Mouse (Mus musculus) kidney, adult 11 months (tissue): ENCODE measurements around the gene Lsp1.

ENCODE experiments used
- DNase-seq: peaks from one replicate; pipeline ENCODE4 v3.0.0; 2022

The Lsp1 gene

DNA sequence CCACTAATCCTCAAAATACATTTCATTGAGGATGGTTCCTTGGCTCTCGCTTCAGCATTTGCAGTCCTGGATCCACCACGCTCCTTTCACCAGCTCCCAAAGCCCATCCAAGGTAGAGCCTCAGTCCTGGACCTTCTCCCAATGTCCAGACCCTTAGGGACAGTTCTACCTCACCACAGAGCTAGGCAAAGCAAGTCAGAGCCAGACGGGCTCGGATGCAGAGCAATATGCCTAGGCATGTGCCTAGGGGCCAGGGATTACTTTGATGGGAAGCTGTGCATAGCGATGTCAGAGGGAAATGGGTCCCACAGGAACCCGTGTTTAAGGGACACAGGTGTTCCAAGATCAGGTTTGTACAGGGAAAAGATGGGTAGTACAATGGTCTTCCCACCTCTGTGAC, 15.3 kb upstream of the Lsp1 start:
- no peak for DNase-seq

GRCm38 (mm10) chr7:142446264-142446663, 14.3 kb upstream of the Lsp1 start:
- DNase-seq: no peak

DNA sequence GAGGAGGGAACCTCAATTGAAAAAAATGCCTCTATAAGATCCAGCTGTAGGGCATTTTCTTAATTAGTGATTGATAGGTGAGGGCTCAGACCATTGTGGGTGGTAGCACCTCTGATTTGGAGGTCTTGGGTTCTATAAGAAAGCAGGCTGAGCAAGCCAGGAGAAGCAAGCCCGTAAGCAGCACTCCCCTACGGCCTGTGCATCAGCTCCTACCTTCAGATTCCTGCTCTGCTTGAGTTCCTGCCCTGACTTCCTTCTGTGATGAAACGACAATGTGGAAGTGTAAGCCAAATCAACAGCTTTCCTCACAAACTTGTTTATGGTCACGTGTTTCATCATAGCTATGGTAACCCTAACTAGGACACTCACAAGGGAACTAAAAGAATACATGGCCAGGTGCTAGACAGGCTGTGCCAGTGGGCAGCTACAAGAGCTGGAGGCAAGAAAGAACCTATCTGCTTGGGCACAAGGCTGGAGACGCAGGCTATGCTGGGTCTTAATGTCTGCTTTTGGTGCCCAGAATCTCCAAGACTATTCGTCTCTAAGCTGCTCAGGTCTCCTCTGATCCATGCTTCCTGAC, 11.5 kb upstream of the Lsp1 start:
- DNase-seq: no peak

DNA sequence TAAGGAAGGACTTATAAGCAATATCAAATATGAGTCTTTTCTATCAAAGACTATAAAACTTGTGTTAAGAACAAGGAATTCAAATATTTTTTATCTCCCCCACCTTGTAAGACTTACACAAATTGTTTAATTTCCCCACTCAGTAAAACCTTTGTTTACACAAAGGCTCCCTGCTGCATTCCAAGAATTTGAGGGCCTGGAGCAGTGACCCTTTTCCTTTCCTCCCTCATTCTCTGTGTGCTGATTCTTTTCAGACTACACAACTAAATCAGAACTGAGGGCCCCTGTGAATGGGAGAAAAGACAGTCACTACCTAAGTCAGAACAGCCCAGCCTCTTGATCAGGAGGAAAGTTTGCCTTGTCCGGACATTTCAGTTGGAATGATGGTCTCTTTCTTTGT, 5.9 kb upstream of the Lsp1 start:
- no peak for DNase-seq

GRCm38 (mm10) chr7:142455251-142455650, 5.4 kb upstream of the Lsp1 start:
- DNase-seq: no peak

GRCm38 (mm10) chr7:142456806-142457205, 3.8 kb upstream of the Lsp1 start:
- no peak for DNase-seq

- DNase-seq: no peak
Measured at GRCm38 (mm10) chr7:142457227-142457811, 3.3 kb upstream of the Lsp1 start.

- no peak for DNase-seq
Measured at GRCm38 (mm10) chr7:142458026-142458425, 2.6 kb upstream of the Lsp1 start.

GRCm38 (mm10) chr7:142458676-142459298, 1.8 kb upstream of the Lsp1 start:
- DNase-seq: no peak

GRCm38 (mm10) chr7:142459299-142459691, 1.3 kb upstream of the Lsp1 start:
- no peak for DNase-seq

- DNase-seq: no peak
Measured at GRCm38 (mm10) chr7:142461446-142461845, 837 bp downstream of the Lsp1 start.

GRCm38 (mm10) chr7:142462190-142462589, 1.6 kb downstream of the Lsp1 start:
- no peak for DNase-seq

- DNase-seq: no peak
Measured at GRCm38 (mm10) chr7:142462594-142463078, 2.0 kb downstream of the Lsp1 start.

GRCm38 (mm10) chr7:142470171-142470691, 9.6 kb downstream of the Lsp1 start:
- DNase-seq: no peak

DNA sequence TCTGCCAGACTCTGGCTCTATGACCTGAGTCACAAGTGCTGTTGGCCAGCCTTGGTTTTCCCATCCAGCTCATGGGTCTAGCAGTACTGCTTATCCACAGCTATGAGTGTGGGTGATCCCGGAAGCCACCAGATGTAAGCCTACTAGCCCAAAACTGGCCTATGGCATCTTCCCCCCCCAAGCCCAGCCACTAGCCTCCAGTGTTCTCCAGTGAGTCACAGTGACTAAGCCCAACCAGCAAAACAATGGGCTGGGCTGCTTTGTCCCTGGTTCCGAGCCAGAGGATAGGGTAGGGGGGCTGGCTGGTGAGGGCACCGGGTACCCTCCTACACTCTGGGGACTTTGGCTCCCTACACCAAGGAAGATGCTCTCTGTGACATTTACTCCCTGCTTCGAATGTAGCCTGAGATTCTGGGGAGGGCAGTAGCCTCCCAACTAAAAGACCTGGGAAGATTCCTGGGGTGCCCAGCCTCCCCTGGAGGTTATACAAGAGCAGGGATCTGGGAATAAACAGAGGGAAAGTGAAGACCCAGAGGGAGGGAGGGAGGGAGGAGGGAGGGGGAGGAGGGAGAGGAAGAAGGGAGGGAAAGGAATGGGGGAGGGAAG, 10.3 kb downstream of the Lsp1 start:
- no peak for DNase-seq

DNA sequence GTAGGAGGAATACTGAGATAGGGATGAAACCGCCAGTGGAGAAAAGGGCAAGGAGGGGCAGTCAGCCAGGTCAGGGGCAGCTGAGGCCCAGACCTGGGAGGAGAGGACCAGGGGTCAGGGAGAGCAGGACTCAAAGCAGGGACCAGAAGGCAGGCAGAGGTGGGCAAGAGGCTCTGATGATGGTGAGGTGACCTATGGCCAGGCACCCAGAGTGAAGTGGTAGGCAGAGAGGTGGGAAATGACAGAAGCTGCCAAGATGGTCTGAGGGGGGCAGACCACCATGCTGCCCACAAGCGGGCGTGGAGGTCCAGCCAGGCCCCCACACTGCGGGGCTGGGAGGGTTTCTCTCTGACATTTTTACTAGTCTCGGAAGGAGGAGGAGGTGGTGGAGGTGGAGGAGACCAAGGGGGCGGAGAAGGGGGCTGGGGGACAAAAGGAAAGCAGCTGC, 10.8 kb downstream of the Lsp1 start:
- DNase-seq: no peak

- DNase-seq: no peak
Measured at GRCm38 (mm10) chr7:142471884-142472570, 11.4 kb downstream of the Lsp1 start.

- no peak for DNase-seq
Measured at GRCm38 (mm10) chr7:142472936-142473335, 12.3 kb downstream of the Lsp1 start.

GRCm38 (mm10) chr7:142473476-142473875, 12.9 kb downstream of the Lsp1 start:
- DNase-seq: no peak

GRCm38 (mm10) chr7:142474799-142475198, 14.2 kb downstream of the Lsp1 start:
- no peak for DNase-seq

GRCm38 (mm10) chr7:142475641-142476040, 15.0 kb downstream of the Lsp1 start:
- DNase-seq: no peak

DNA sequence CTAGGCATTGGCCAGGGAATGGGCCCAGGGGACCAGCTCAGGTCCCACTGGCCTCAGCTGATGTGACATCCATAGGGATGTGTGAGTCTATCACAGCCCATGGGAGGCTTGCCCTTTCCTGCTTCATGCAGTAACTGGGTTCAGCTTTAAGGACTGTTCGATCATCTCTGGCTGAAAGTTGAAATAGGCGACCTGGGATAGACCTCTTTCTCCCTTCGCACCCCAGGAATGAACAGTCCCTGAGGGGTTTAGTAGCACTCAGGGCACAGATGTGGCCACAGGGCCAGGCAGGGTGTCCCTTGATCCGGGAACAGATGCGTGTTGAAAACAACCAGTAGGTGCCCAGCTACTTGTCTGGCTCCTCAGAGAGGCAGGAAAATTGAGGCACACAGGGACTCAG, 15.7 kb downstream of the Lsp1 start:
- no peak for DNase-seq

DNA sequence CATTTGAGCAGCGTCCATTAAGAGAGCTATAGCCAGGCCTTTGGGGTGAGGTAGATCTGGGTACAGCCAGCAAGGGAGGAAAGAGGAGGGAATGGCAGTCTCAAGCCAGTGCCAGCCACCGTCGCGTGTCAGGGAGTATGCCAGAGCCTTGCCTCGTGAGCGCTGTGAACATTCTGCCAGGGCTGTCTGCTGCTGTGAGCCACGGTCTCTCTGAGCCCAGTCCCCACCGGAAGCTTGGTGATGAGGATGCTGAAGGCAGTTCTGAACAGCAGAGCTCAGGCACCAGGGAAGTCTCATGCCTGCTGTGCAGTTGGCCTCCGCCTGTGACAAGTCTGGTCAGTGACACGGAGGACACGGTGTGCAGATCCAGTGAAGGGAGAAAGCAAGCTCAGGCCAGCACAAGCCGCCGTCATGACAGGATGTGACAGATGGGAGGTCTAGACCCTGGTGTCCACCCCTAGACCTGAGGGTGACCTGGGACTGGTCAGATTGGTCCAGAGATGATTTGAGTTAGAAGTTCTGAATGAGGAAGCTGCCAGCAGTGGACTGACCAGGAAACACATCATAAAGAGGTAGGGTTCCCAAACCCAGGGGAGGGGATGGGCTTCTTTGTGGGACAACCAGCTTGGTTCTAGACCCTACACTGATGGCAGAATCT, 16.3 kb downstream of the Lsp1 start:
- DNase-seq: no peak
